Mouse (Mus musculus) embryonic facial prominence, embryonic 15.5 days (tissue): Measurements from ENCODE around the gene Gm11564. TPM values are rescaled to one million over a fixed set of nuclear protein-coding genes. Genes with fewer than 3 reads are reported as not detected.
"Not testable (repeated sequence)": the region's sequence is repeated elsewhere in the genome, so short reads cannot be mapped to it uniquely, and the experiment has no call there.

Experiments
- ATAC-seq: fragments of 200-750 bp; cut with Nextera tagmentation; 2 replicates; pipeline ENCODE4 v1.8.0; 2017; ENCODE audit warnings: low read depth, moderate TSS enrichment; ENCODE audit not compliant: insufficient number of reproducible peaks, low FRiP score, low TSS enrichment
- H3K27ac ChIP-seq: fragments of 300-500 bp; sonication (generic); replicated peaks from 2 replicates; pipeline ENCODE4 v1.5.1; 2015; ENCODE audit warnings: mild to moderate bottlenecking, inconsistent platforms
- H3K27me3 ChIP-seq: fragments of 300-500 bp; sonication (generic); 2 replicates; pipeline ENCODE4 v1.6.1; 2015; ENCODE audit warnings: inconsistent platforms
- H3K36me3 ChIP-seq: fragments of 300-500 bp; sonication (generic); 2 replicates; pipeline ENCODE4 v1.6.1; 2015; ENCODE audit warnings: mild to moderate bottlenecking, inconsistent platforms
- H3K4me1 ChIP-seq: fragments of 300-500 bp; sonication (generic); 2 replicates; pipeline ENCODE4 v1.6.1; 2015; ENCODE audit warnings: inconsistent platforms
- H3K4me2 ChIP-seq: fragments of 300-500 bp; sonication (generic); replicated peaks from 2 replicates; pipeline ENCODE4 v1.6.1; 2015; ENCODE audit warnings: mild to moderate bottlenecking, inconsistent platforms
- H3K4me3 ChIP-seq: fragments of 300-500 bp; sonication (generic); replicated peaks from 2 replicates; pipeline ENCODE4 v1.5.1; 2015; ENCODE audit warnings: mild to moderate bottlenecking, inconsistent platforms
- H3K9ac ChIP-seq: fragments of 300-500 bp; sonication (generic); 2 replicates; pipeline ENCODE4 v1.6.1; 2015; ENCODE audit warnings: inconsistent platforms
- H3K9me3 ChIP-seq: fragments of 300-500 bp; sonication (generic); replicated peaks from 2 replicates; pipeline ENCODE4 v1.6.1; 2016; ENCODE audit warnings: inconsistent platforms
- WGBS: fragments of 180-500 bp; shearing (Covaris S2); methylation state at CpG from one replicate; pipeline ENCODE4 v1.1.7; 2015; 5-methylcytosine and 5-hydroxymethylcytosine counted together
- polyA plus RNA-seq: library from polyadenylated mRNA; unstranded; fragments of >200 nt; fragmentation: Nextera tagmentation; extraction: Ambion mirVana; gene quantifications from 2 replicates; pipeline ENCODE4 v1.2.1, GENCODE M21; 2015

The Gm11564 gene
- polyA plus RNA-seq, result 0.53 and 0.61 TPM in 2 replicates

GRCm38 (mm10) chr11:99815566-99815965 lies at the start of gene Gm11564:
Gm11564 (minus strand) TSS chr11:99815666.
- H3K4me3 ChIP-seq, H3K27me3 ChIP-seq, H3K9me3 ChIP-seq, H3K4me2 ChIP-seq, H3K36me3 ChIP-seq, ATAC-seq, H3K4me1 ChIP-seq, H3K27ac ChIP-seq, H3K9ac ChIP-seq: not testable (repeated sequence)
- WGBS, result 77% methylated on average over 2 of the region's 2 CpGs

- not testable (repeated sequence) for H3K4me2 ChIP-seq, H3K9me3 ChIP-seq, H3K36me3 ChIP-seq, H3K9ac ChIP-seq, ATAC-seq, H3K4me3 ChIP-seq, H3K27ac ChIP-seq, H3K27me3 ChIP-seq, H3K4me1 ChIP-seq
- 51% methylated on average over 1 of the region's 1 CpGs for WGBS
These were observed 48.7 kb upstream of the Gm11564 start, which contains the start of gene Gm11559 for GRCm38 (mm10) chr11:99864176-99864575. Gm11559 (plus strand) TSS chr11:99864476.

GRCm38 (mm10) chr11:99858761-99859160 lies 43.3 kb upstream of the Gm11564 start:
- Histone ChIP-seq H3K27ac (no peak overlapping the region), H3K9me3 (no peaks in the 10 kb centered on the region), H3K4me3 (no peak overlapping the region), H3K36me3 (no peaks in the 10 kb centered on the region), H3K4me2 (no peak overlapping the region), H3K4me1 (no peaks in the 10 kb centered on the region), H3K9ac (no peak overlapping the region), H3K27me3 (no peaks in the 10 kb centered on the region)
- no peak for ATAC-seq
- 38% methylated on average over 2 of the region's 2 CpGs for WGBS

- WGBS, result 75% methylated on average over 2 of the region's 2 CpGs
- Histone ChIP-seq H3K36me3 (no peaks in the 10 kb centered on the region), H3K4me1 (no peaks in the 10 kb centered on the region), H3K9ac (no peak within 1 kb of the TSS), H3K27me3 (no peaks in the 10 kb centered on the region), H3K9me3 (no peaks in the 10 kb centered on the region), H3K4me2 (no peak within 1 kb of the TSS), H3K27ac (no peak within 1 kb of the TSS), H3K4me3 (no peak within 1 kb of the TSS)
- no peak for ATAC-seq
These were observed 42.2 kb upstream of the Gm11564 start, which contains the start of gene Gm11568 for GRCm38 (mm10) chr11:99857617-99858016. Gm11568 (plus strand) TSS chr11:99857917.

- no peak overlapping the region for H3K27ac ChIP-seq
- H3K36me3 ChIP-seq, result no peaks in the 10 kb centered on the region
- no peak overlapping the region for H3K4me3 ChIP-seq
- no peaks in the 10 kb centered on the region for H3K27me3 ChIP-seq
- WGBS, result 67% methylated on average over 3 of the region's 3 CpGs
- H3K4me1 ChIP-seq, result no peaks in the 10 kb centered on the region
- H3K4me2 ChIP-seq, result no peak overlapping the region
- H3K9ac ChIP-seq, result no peak overlapping the region
- H3K9me3 ChIP-seq, result no peaks in the 10 kb centered on the region
- ATAC-seq, result no peak
These were observed 38.7 kb upstream of the Gm11564 start for GRCm38 (mm10) chr11:99854121-99854520.

- no peaks in the 10 kb centered on the region for H3K4me1 ChIP-seq
- H3K27ac ChIP-seq, result no peak within 1 kb of the TSS
- no peaks in the 10 kb centered on the region for H3K9me3 ChIP-seq
- no peaks in the 10 kb centered on the region for H3K27me3 ChIP-seq
- H3K4me2 ChIP-seq, result no peak within 1 kb of the TSS
- no peak for ATAC-seq
- no peak within 1 kb of the TSS for H3K9ac ChIP-seq
- no peak within 1 kb of the TSS for H3K4me3 ChIP-seq
- no peaks in the 10 kb centered on the region for H3K36me3 ChIP-seq
These were observed 36.0 kb upstream of the Gm11564 start, which contains the start of gene Krtap4-16 for GRCm38 (mm10) chr11:99851508-99851907. Krtap4-16 (minus strand) TSS chr11:99851608.

GRCm38 (mm10) chr11:99846746-99847145 lies 31.3 kb upstream of the Gm11564 start:
- H3K9ac ChIP-seq, result no peak overlapping the region
- H3K27me3 ChIP-seq, result no peaks in the 10 kb centered on the region
- no peak for ATAC-seq
- no peak overlapping the region for H3K4me2 ChIP-seq
- H3K4me3 ChIP-seq, result no peak overlapping the region
- no peak overlapping the region for H3K27ac ChIP-seq
- H3K9me3 ChIP-seq, result no peaks in the 10 kb centered on the region
- H3K4me1 ChIP-seq, result no peaks in the 10 kb centered on the region
- H3K36me3 ChIP-seq, result no peaks in the 10 kb centered on the region
- WGBS, result 87% methylated on average over 2 of the region's 2 CpGs

GRCm38 (mm10) chr11:99842185-99842584 lies 26.7 kb upstream of the Gm11564 start:
- no peaks in the 10 kb centered on the region for H3K27me3 ChIP-seq
- 87% methylated on average over 1 of the region's 1 CpGs for WGBS
- no peaks in the 10 kb centered on the region for H3K9me3 ChIP-seq
- no peaks in the 10 kb centered on the region for H3K4me1 ChIP-seq
- no peak for ATAC-seq
- no peak overlapping the region for H3K9ac ChIP-seq
- H3K4me3 ChIP-seq, result no peak overlapping the region
- H3K36me3 ChIP-seq, result no peaks in the 10 kb centered on the region
- no peak overlapping the region for H3K27ac ChIP-seq
- no peak overlapping the region for H3K4me2 ChIP-seq

GRCm38 (mm10) chr11:99837966-99838365 lies 22.5 kb upstream of the Gm11564 start, which contains the start of gene 2300003K06Rik:
2300003K06Rik (minus strand) TSS chr11:99838066.
- no peak within 1 kb of the TSS for H3K4me3 ChIP-seq
- no peaks in the 10 kb centered on the region for H3K36me3 ChIP-seq
- WGBS, result 54% methylated on average over 1 of the region's 1 CpGs
- H3K9ac ChIP-seq, result no peak within 1 kb of the TSS
- no peak within 1 kb of the TSS for H3K27ac ChIP-seq
- no peaks in the 10 kb centered on the region for H3K9me3 ChIP-seq
- H3K4me2 ChIP-seq, result no peak within 1 kb of the TSS
- no peaks in the 10 kb centered on the region for H3K4me1 ChIP-seq
- no peak for ATAC-seq
- H3K27me3 ChIP-seq, result no peaks in the 10 kb centered on the region

GRCm38 (mm10) chr11:99809792-99810191 lies 5.7 kb downstream of the Gm11564 start, which contains the start of gene Krtap4-13:
Krtap4-13 (minus strand) TSS chr11:99809892.
- H3K4me2 ChIP-seq, H3K27me3 ChIP-seq, H3K4me1 ChIP-seq, H3K4me3 ChIP-seq, H3K9me3 ChIP-seq, ATAC-seq, H3K36me3 ChIP-seq, H3K27ac ChIP-seq, H3K9ac ChIP-seq: not testable (repeated sequence)

- WGBS, result no CpG with 5 or more reads among the region's 1 CpGs
These were observed 11.1 kb downstream of the Gm11564 start, which contains the start of gene Gm11554 for GRCm38 (mm10) chr11:99804346-99804745. Gm11554 (minus strand) TSS chr11:99804446.

GRCm38 (mm10) chr11:99798832-99799231 lies 16.6 kb downstream of the Gm11564 start, which contains the start of gene Gm11569:
Gm11569 (minus strand) TSS chr11:99798932.
- WGBS, result no CpG with 5 or more reads among the region's 1 CpGs
- H3K4me1 ChIP-seq, result not testable (repeated sequence)

More at GRCm38 (mm10) chr11:99804346-99804745, 11.1 kb downstream of the Gm11564 start, which contains the start of gene Gm11554:
- not testable (repeated sequence) for H3K4me1 ChIP-seq, H3K36me3 ChIP-seq, H3K27ac ChIP-seq, H3K9ac ChIP-seq, H3K9me3 ChIP-seq, H3K4me3 ChIP-seq, H3K27me3 ChIP-seq, ATAC-seq, H3K4me2 ChIP-seq

More at GRCm38 (mm10) chr11:99798832-99799231, 16.6 kb downstream of the Gm11564 start, which contains the start of gene Gm11569:
- H3K4me3 ChIP-seq, H3K36me3 ChIP-seq, H3K9me3 ChIP-seq, ATAC-seq, H3K4me2 ChIP-seq, H3K27me3 ChIP-seq, H3K9ac ChIP-seq, H3K27ac ChIP-seq: not testable (repeated sequence)
